Mouse (Mus musculus) left cerebral cortex, postnatal 14 days (tissue): Measurements from ENCODE around the gene Pomt1. TPM values are rescaled to one million over a fixed set of nuclear protein-coding genes. Genes with fewer than 3 reads are reported as not detected.
"Not testable (repeated sequence)": the region's sequence is repeated elsewhere in the genome, so short reads cannot be mapped to it uniquely, and the experiment has no call there.

Source experiments
- DNase-seq, 2 experiments: peaks; one replicate each; pipeline ENCODE4 v3.0.0; 2021 to 2022; ENCODE audit warnings: low spot score in 2 of 2, mixed read lengths in 1 of 2
- intact Hi-C: fragments of 180-260 bp; cut with DNase I; formaldehyde crosslinking; loops from one replicate; pipeline ENCODE4 v1.15.1; 2025
- total RNA-seq, 2 experiments: library from RNA; stranded (reverse); gene quantifications; 2 replicates each; pipeline ENCODE4 v1.2.3; 2021

Pomt1 gene
- total RNA-seq, 2 experiments from 2014 or later: 21.6 to 23.7 TPM

GRCm38 (mm10) chr2:32259657-32260417 is 23.4 kb downstream of the Pomt1 start, which contains the start of gene Uck1:
Gene Uck1 (minus strand): TSS chr2:32260159.
- intact Hi-C loops: no loop called here
- DNase-seq: peak; percentile 87 to 91

DNA sequence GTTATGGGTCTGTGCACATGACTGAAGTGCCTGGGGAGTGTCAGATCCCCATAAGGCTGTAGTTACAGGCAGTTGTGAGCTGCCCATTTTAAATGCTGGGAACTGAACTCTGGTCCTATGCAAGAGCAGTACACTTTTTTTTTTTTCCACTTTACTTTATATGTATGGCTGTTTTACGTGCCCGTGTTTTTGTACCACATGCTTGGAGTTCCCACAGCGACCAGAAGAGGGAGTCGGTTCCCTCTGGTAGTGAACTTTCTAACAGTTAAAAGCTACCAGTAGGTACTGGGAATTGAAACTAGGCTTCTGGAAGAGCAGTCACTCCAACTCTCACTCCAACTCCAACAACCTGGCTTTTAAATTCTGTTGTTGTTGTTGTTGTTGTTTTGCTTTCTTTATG is 24.2 kb downstream of the Pomt1 start:
- DNase-seq: peak; percentile 41 to 53
- intact Hi-C loops: no loop called here

GRCm38 (mm10) chr2:32275823-32276222 is 39.4 kb downstream of the Pomt1 start:
- DNase-seq: no peak
- intact Hi-C loops: no loop called here

GRCm38 (mm10) chr2:32282289-32282688 is 45.9 kb downstream of the Pomt1 start:
- intact Hi-C loops: no loop called here

GRCm38 (mm10) chr2:32282727-32283126 is 46.3 kb downstream of the Pomt1 start:
- no peak for DNase-seq
- intact Hi-C loops: no loop called here

More at GRCm38 (mm10) chr2:32282289-32282688, 45.9 kb downstream of the Pomt1 start:
- no peak for DNase-seq

DNA sequence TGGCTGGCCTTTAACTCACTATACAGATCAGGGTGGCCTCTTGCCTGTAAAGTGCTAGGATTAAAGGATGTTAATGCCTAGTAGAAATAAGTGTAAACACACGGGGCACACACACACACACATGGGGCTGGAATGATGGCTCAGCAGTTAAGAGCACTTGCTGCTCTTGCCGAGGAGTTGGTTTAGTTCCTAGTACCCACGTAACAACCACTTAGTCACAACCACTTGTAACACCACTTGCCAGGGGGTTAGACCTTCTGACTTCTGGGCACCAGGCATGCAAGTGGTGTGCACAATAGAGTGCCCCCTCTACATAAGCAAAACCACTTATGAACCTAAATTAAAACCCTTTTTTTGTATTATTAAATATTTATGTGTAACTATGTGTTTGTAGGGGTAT is 47.6 kb downstream of the Pomt1 start:
- intact Hi-C loops: no loop called here
- no peak for DNase-seq

DNA sequence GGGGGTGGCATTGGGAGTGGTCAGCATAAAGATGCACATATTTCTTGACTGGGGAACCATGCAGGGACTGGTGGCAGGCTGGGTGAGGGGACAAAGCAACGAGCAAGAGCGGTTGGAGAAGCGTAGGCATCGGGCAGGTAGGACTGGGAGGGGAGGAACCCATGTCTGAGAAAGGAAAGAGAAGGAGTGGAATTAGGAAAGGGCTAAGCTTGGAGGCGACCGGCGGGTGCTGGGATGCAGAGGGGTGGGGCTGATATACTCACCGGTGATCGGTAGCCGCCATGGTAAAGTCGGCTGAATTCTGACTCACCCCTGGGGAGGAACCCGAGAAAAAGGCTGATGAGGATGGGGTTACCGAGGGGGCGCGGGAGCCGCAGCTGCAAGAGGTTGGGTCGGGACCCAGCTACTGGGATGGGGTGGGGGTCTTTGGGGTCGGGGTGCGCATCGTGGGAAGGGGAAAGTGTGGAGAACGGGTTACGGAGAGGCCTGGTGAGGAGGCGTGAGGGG is 51.0 kb downstream of the Pomt1 start, which contains the start of gene Golga2:
Gene Golga2, plus strand, starts transcription at position 51 of the 507 bp plus-strand sequence.
- intact Hi-C loops: loop anchor here (5.0 kb wide), 1 partner anchor 50 kb away; the partner anchor contains the start of gene Pomt1
- DNase-seq: no peak

DNA sequence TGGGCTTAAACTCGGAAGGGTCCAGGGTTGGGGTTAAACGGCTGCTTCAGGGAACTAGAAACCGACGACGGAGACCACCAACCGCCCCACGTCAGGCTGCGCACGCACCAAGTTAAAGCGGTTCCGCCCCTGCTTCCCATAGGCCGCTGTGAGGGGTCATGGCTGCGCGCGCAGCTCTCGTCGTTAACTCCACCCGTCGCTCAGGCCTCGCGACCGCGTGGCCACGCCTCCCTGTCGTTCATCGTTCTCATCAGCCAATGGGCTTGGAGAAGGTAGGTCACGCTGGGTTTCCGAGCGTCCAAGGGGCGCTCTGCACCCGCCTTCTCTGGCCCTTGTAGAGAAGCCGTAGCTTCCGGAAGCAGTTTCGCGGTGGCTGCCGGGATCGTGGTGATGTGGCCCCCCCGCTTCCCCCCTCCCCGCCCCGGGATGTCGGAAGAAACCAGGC is 51.6 kb downstream of the Pomt1 start, which contains the start of gene Swi5:
Gene Swi5, minus strand, starts transcription at position 153 of the 445 bp plus-strand sequence.
- intact Hi-C loops: loop anchor here (5.0 kb wide), 1 partner anchor 51 kb away; the partner anchor contains the start of gene Pomt1
- DNase-seq: peak; percentile 99 to 100

DNA sequence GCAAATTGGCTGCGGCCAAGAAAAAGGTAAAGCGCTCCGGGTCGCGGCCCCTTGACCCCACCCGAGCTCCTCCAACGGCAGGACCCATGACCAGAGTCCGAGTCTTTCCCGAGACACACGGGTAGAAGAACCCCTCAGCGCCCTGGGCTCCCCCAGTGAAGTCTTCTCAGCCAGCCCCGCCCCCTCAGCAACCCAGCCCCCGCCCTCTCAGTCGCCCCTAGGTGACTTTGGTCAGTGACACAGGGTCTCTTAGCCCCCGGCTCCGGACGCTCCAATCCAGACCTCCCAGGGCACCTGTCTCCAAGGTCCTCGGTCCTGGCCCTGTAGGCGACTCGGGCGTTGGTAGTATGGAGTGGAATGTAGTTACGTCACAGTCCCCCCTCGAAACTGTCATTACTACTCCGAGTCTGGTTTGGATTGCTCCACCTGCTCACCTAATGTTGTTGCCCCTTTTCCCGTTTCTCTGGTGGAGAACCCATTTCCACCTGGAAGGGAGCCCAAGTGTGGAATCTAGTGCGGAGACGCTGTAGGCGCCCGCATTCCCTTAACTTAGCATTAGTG is 52.1 kb downstream of the Pomt1 start:
- intact Hi-C loops: loop anchor here (5.0 kb wide), 1 partner anchor 51 kb away; the partner anchor contains the start of gene Pomt1
- DNase-seq: peak in 1 of 2 experiments; percentile 50

DNA sequence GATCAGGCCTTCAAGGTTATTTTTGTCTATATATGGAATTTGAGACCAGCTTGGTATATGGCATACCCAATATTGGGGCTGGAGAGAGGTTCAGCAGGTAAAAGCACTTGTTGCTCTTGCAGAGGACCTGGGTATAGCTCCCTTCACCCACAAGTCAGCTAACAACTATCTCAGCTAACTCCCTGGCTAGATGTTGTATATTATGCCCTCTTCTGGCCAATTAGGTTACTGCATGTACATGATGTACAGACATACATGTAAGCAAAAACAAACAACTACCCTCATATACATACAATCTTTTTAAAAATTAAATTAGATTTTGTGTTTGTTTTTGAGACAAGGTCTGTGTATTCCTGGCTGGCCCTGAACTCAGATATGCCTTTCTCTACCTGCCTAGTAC is 53.2 kb downstream of the Pomt1 start:
- no peak for DNase-seq
- intact Hi-C loops: loop anchor here (5.0 kb wide), 1 partner anchor 52 kb away; the partner anchor contains the start of gene Pomt1

GRCm38 (mm10) chr2:32294348-32294747 is 58.0 kb downstream of the Pomt1 start:
- no peak for DNase-seq
- intact Hi-C loops: no loop called here

DNA sequence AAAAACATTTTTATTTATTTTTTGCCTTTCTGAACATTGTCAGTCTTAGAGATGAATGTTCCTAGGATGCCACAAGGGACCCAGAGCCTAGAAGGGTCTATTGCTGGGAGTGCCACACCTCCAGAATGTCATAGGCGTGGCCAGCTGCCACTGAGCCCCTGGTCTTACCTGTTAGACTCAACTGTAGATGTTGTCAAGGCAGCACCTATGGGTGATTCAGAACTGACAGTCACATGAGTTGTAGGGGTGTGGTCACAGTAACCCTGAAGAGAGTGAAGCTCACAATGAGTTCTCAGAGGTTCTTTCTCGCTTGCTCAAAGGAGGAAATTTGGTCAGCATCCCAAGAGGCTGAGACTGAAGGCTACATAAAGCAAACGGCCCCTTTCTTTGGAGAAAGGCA is 58.9 kb downstream of the Pomt1 start:
- no peak for DNase-seq
- intact Hi-C loops: no loop called here

- DNase-seq, intact Hi-C loops: not testable (repeated sequence)
Measured at GRCm38 (mm10) chr2:32295842-32296241, 59.5 kb downstream of the Pomt1 start.

DNA sequence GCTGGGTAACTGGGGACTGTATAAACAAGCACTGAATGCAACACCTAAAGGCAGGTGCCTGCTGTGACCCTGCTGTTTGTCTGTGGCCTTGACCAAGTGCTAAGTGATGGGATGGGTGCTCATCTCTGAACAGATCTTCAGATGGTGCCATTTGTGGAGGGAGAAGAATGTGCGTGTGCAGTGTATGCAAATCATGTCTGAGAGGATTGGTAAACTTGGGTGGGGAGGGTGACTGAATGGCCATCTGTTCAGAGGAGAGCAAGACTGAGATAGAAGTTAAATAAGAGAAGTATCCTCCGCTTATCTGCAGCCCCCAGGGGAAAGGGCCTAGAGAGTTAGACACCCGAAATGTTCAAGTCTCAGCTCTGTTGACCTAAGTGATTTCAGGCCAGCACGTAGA is 63.1 kb downstream of the Pomt1 start:
- DNase-seq: no peak
- intact Hi-C loops: no loop called here

- DNase-seq: no peak
- intact Hi-C loops: no loop called here
Measured at GRCm38 (mm10) chr2:32302952-32303351, 66.6 kb downstream of the Pomt1 start.

DNA sequence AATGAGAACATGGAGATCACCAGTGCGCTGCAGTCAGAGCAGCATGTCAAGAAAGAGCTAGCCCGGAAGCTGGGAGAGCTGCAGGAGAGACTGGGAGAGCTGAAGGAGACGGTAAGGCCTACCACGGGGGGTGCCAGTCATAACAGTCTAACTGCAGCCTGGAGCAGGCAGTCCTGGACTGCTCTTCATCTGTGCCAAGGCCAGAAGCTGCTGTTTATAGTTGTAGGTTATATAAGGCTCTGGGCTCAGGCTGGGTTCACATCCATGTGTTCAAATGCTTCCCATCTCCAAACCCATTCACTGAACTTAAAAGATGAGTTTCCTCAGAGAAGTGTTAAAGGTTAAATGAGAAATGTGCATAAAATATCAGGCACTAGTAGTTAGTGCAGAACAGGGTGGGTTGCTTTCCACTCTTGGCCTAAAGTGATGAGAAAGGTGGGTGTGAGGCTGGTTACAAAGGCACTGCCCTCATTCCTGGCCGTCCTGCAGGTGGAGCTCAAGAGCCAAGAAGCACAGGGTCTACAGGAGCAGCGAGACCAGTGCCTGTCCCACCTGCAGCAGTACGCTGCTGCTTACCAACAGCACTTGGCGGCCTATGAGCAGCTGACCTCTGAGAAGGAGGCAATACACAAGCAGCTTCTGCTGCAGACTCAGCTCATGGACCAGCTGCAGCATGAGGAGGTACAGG is 67.9 kb downstream of the Pomt1 start:
- intact Hi-C loops: no loop called here
- DNase-seq: peak; percentile 66 to 67
